Mouse (Mus musculus): ENCODE results near the gene Cbln4. TPM values are rescaled to one million over a fixed set of nuclear protein-coding genes. Genes with fewer than 3 reads are reported as not detected.

The Cbln4 gene
- polyA plus RNA-seq, 1 experiment from 2014 or later = 3.0 TPM

GRCm38 (mm10) chr2:171994861-171995260 lies 48.4 kb downstream of the Cbln4 start:
- Histone ChIP-seq H3K4me1 (ENCODE audit: control insufficient read depth, insufficient read depth, low read length) (no peaks in the 10 kb centered on the region), H3K4me2 (ENCODE audit: low read depth) (no peak overlapping the region), H3K9me3 (ENCODE audit: control insufficient read depth, low read length) (no peaks in the 10 kb centered on the region), H3K9ac (ENCODE audit: low read length) (no peak overlapping the region), H3K27ac (ENCODE audit: low read depth, low read length) (no peak overlapping the region), H3K36me3 (ENCODE audit: control insufficient read depth, insufficient read depth, low read length) (no peaks in the 10 kb centered on the region), H3K4me3 (ENCODE audit: low read depth, low read length) (no peak overlapping the region), H3K27me3 (ENCODE audit: control insufficient read depth, insufficient read depth, low read length) (no peaks in the 10 kb centered on the region)
- DNase-seq (ENCODE audit: low spot score) (no peak), ATAC-seq (ENCODE audit: insufficient read depth, low FRiP score, low TSS enrichment) (no peak)
- 64% methylated on average over 6 of the region's 6 CpGs for WGBS

GRCm38 (mm10) chr2:171994240-171994639 lies 49.0 kb downstream of the Cbln4 start:
- Histone ChIP-seq H3K4me3 (ENCODE audit: low read depth, low read length) (no peak overlapping the region), H3K36me3 (ENCODE audit: control insufficient read depth, insufficient read depth, low read length) (no peaks in the 10 kb centered on the region), H3K27me3 (ENCODE audit: control insufficient read depth, insufficient read depth, low read length) (no peaks in the 10 kb centered on the region), H3K9ac (ENCODE audit: low read length) (no peak overlapping the region), H3K27ac (ENCODE audit: low read depth, low read length) (no peak overlapping the region), H3K4me2 (ENCODE audit: low read depth) (no peak overlapping the region), H3K9me3 (ENCODE audit: control insufficient read depth, low read length) (no peaks in the 10 kb centered on the region), H3K4me1 (ENCODE audit: control insufficient read depth, insufficient read depth, low read length) (no peaks in the 10 kb centered on the region)
- DNase-seq (ENCODE audit: low spot score) = no peak
- no peak for ATAC-seq (ENCODE audit: insufficient read depth, low FRiP score, low TSS enrichment)
- 69% methylated on average over 5 of the region's 5 CpGs for WGBS

GRCm38 (mm10) chr2:171986686-171987085 lies 56.6 kb downstream of the Cbln4 start:
- H3K27me3 ChIP-seq (ENCODE audit: control insufficient read depth, insufficient read depth, low read length) = no peaks in the 10 kb centered on the region
- DNase-seq (ENCODE audit: low spot score) (no peak), ATAC-seq (ENCODE audit: insufficient read depth, low FRiP score, low TSS enrichment) (no peak)
- no peak overlapping the region for H3K27ac ChIP-seq (ENCODE audit: low read depth, low read length)
- peaks cover 4% of the 10 kb centered on the region; the same call in 1 of the 2 replicates for H3K4me1 ChIP-seq (ENCODE audit: control insufficient read depth, insufficient read depth, low read length)
- H3K9ac ChIP-seq (ENCODE audit: low read length) = no peak overlapping the region
- no peak overlapping the region for H3K4me2 ChIP-seq (ENCODE audit: low read depth)
- no peaks in the 10 kb centered on the region for H3K36me3 ChIP-seq (ENCODE audit: control insufficient read depth, insufficient read depth, low read length)
- 22% methylated on average over 6 of the region's 6 CpGs for WGBS
- no peak overlapping the region for H3K4me3 ChIP-seq (ENCODE audit: low read depth, low read length)
- no peaks in the 10 kb centered on the region for H3K9me3 ChIP-seq (ENCODE audit: control insufficient read depth, low read length)

Other genes starting within 250 kb of the Cbln4 start
- not detected in 2 replicates for gene Mc3r, start 205.0 kb upstream of the Cbln4 start, polyA plus RNA-seq (2014; fragmentation: Nextera tagmentation; extraction: Ambion mirVana)